Mouse (Mus musculus) kidney, postnatal 0 days (tissue): ENCODE measurements around the gene Serp2. TPM values are rescaled to one million over a fixed set of nuclear protein-coding genes. Genes with fewer than 3 reads are reported as not detected.
A peak's percentile ranks its signal among the peaks of the same experiment; 100 is the strongest.

ENCODE experiments used
- ATAC-seq: fragments of 200-750 bp; cut with Nextera tagmentation; replicated peaks from 2 replicates; pipeline ENCODE4 v1.8.0; 2017; ENCODE audit warnings: low read depth, moderate number of reproducible peaks, moderate TSS enrichment, moderate library complexity; ENCODE audit not compliant: low FRiP score
- DNase-seq: peaks from one replicate; pipeline ENCODE4 v3.0.0-alpha.2; 2016; ENCODE audit warnings: low spot score
- H3K27ac ChIP-seq: fragments of 300-500 bp; sonication (generic); 2 replicates; pipeline ENCODE4 v1.5.1; 2014; ENCODE audit warnings: mild to moderate bottlenecking
- H3K27me3 ChIP-seq: fragments of 300-500 bp; sonication (generic); 2 replicates; pipeline ENCODE4 v1.6.1; 2014; ENCODE audit warnings: low read length, mixed read lengths; ENCODE audit not compliant: insufficient read depth
- H3K36me3 ChIP-seq: fragments of 300-500 bp; sonication (generic); 2 replicates; pipeline ENCODE4 v1.6.1; 2014; ENCODE audit warnings: low read length, mixed read lengths; ENCODE audit not compliant: insufficient read depth
- H3K4me1 ChIP-seq: fragments of 300-500 bp; sonication (generic); replicated peaks from 2 replicates; pipeline ENCODE4 v1.6.1; 2014; ENCODE audit warnings: antibody characterized with exemption, low read length, mixed read lengths; ENCODE audit not compliant: insufficient read depth
- H3K4me2 ChIP-seq: fragments of 300-500 bp; sonication (generic); 2 replicates; pipeline ENCODE4 v1.6.1; 2014; ENCODE audit warnings: mild to moderate bottlenecking, low read length, moderate library complexity, mixed read lengths
- H3K4me3 ChIP-seq: fragments of 300-500 bp; sonication (generic); replicated peaks from 2 replicates; pipeline ENCODE4 v1.5.1; 2014; ENCODE audit warnings: low read depth, low read length
- H3K9ac ChIP-seq: fragments of 300-500 bp; sonication (generic); 2 replicates; pipeline ENCODE4 v1.6.1; 2014; ENCODE audit warnings: low read depth, low read length
- H3K9me3 ChIP-seq: fragments of 300-500 bp; sonication (generic); replicated peaks from 2 replicates; pipeline ENCODE4 v1.6.1; 2016; ENCODE audit warnings: low read length, inconsistent platforms, mixed read lengths
- CTCF ChIP-seq: IDR thresholded peaks from 2 replicates; pipeline ENCODE4 v1.5.1; 2016; ENCODE audit warnings: antibody characterized with exemption, low read depth, mild to moderate bottlenecking, moderate library complexity
- WGBS: fragments of 180-500 bp; shearing (Covaris S2); extraction: QIAGEN DNeasy Blood & Tissue Kit; methylation state at CpG from one replicate; pipeline ENCODE4 v1.1.7; 2014; 5-methylcytosine and 5-hydroxymethylcytosine counted together
- polyA plus RNA-seq: library from polyadenylated mRNA; unstranded; fragments of >200 nt; fragmentation: Nextera tagmentation; extraction: Ambion mirVana; gene quantifications from 2 replicates; pipeline ENCODE4 v1.2.1, GENCODE M21; 2015

Gene Serp2
- polyA plus RNA-seq, result 13.1 and 13.7 TPM in 2 replicates

- peak within 1 kb of the TSS; percentile 71; the same call in 1 of the 2 replicates for H3K27ac ChIP-seq
- no peaks in the 10 kb centered on the region for H3K9me3 ChIP-seq
- 10% methylated on average over 17 of the region's 17 CpGs for WGBS
- TF ChIP-seq CTCF, result no peak
- ATAC-seq, result peak; percentile 34
- no peaks in the 10 kb centered on the region for H3K27me3 ChIP-seq
- no peak for DNase-seq
- peak within 1 kb of the TSS; percentile 57 for H3K4me3 ChIP-seq
- H3K36me3 ChIP-seq, result no peaks in the 10 kb centered on the region
- H3K4me2 ChIP-seq, result peak within 1 kb of the TSS; percentile 95
- no peaks in the 10 kb centered on the region for H3K4me1 ChIP-seq
- H3K9ac ChIP-seq, result peak within 1 kb of the TSS; percentile 72
Observed at GRCm38 (mm10) chr14:76556852-76557208, at the start of gene Serp2. Gene Serp2, minus strand, starts transcription at chr14:76556889.

DNA sequence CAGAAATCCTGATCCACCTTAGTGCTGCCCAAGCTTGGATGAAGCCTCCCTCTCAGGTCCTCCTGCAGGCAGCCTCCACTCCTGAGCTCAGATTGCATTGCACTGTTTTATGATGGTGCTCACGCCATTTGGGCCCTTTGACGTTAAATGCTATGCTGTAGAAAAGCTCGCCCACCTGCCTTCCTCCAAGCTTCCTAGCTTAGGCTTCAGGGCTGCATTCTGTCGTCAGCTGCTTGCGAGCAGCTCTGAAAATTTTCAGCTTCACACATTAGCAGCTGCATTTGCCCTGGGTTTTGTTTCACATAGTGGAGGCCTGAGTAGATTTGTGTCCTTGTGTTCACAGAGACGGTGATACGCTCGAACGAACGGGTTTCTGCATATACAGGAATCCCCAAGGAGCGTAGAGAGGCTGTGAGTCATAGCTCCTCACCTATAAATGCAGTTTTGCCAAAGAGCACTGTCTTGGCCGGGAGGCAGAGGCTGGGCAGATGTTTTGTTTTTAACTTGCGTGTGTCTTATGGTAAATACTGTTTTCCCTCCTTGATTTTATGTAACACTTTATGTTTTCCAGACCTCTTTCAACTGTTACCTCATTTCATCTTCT lies 49.3 kb upstream of the Serp2 start:
- no peak overlapping the region for H3K9ac ChIP-seq
- H3K4me3 ChIP-seq, result no peak overlapping the region
- DNase-seq (no peak), ATAC-seq (no peak)
- H3K27ac ChIP-seq, result no peak overlapping the region
- WGBS, result 29% methylated on average over 13 of the region's 13 CpGs
- H3K4me1 ChIP-seq, result peaks cover 11% of the 10 kb centered on the region
- H3K27me3 ChIP-seq, result no peaks in the 10 kb centered on the region
- TF ChIP-seq CTCF, result no peak
- no peak overlapping the region for H3K4me2 ChIP-seq
- no peaks in the 10 kb centered on the region for H3K9me3 ChIP-seq
- no peaks in the 10 kb centered on the region for H3K36me3 ChIP-seq

DNA sequence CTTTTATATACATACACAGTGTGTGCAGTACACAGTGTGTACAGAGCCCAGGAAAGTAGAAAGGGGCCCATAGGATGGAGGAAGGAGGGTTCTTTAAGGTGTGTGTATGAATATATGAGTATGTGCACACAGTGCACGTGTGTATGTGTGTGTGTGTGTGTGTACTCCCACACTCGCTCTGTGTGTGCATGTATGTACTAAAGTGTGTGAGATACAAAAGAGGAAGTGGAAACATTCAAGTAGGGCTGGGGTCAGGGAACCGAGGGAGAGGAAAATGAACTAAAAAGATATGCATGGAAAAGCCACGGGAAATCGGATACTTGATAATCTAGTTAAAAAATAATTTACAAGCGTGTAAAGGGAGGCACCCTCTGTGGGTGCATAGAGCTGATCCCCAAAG lies 47.3 kb upstream of the Serp2 start:
- ATAC-seq (no peak), DNase-seq (no peak)
- Histone ChIP-seq H3K4me3 (no peak overlapping the region), H3K27ac (no peak overlapping the region), H3K9ac (no peak overlapping the region), H3K4me1 (peaks cover 14% of the 10 kb centered on the region), H3K36me3 (no peaks in the 10 kb centered on the region), H3K27me3 (no peaks in the 10 kb centered on the region), H3K4me2 (no peak overlapping the region), H3K9me3 (no peaks in the 10 kb centered on the region)
- 49% methylated on average over 6 of the region's 6 CpGs for WGBS
- TF ChIP-seq CTCF, result no peak

DNA sequence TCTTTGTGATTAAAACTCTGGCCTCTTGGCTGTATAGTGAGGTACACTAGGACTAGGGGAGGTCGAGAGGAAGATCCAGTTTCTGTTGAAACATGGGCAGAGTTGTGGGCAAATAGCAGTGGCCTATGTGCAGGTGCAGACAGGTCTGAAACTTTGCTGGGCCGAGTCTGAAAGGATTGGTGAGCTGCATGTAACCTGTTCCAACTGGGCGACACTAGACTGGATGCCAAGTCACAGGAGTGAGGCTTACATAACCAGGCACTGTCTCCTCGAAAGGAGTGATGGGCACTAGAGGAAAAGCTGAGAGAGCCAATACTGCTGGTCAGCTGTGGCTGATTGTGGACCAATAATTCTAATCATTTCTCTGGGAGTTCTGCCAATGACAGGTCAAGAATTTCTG lies 45.0 kb upstream of the Serp2 start:
- Histone ChIP-seq H3K4me2 (no peak overlapping the region), H3K9ac (no peak overlapping the region), H3K4me3 (no peak overlapping the region), H3K4me1 (peaks cover 24% of the 10 kb centered on the region), H3K9me3 (no peaks in the 10 kb centered on the region), H3K27ac (no peak overlapping the region), H3K27me3 (no peaks in the 10 kb centered on the region), H3K36me3 (no peaks in the 10 kb centered on the region)
- TF ChIP-seq CTCF, result no peak
- ATAC-seq, result no peak
- 86% methylated on average over 4 of the region's 4 CpGs for WGBS
- no peak for DNase-seq

- no peak for ATAC-seq
- H3K27ac ChIP-seq, result no peak overlapping the region
- DNase-seq, result no peak
Observed at GRCm38 (mm10) chr14:76600391-76600790, 43.7 kb upstream of the Serp2 start.

GRCm38 (mm10) chr14:76599706-76600105 lies 43.0 kb upstream of the Serp2 start:
- H3K27me3 ChIP-seq, result no peaks in the 10 kb centered on the region
- no peak for ATAC-seq
- no peak overlapping the region for H3K9ac ChIP-seq
- no peak for TF ChIP-seq CTCF
- H3K27ac ChIP-seq, result no peak overlapping the region
- no peaks in the 10 kb centered on the region for H3K9me3 ChIP-seq
- H3K36me3 ChIP-seq, result no peaks in the 10 kb centered on the region
- H3K4me3 ChIP-seq, result no peak overlapping the region
- WGBS, result 59% methylated on average over 4 of the region's 4 CpGs
- peaks cover 24% of the 10 kb centered on the region for H3K4me1 ChIP-seq
- H3K4me2 ChIP-seq, result no peak overlapping the region
- no peak for DNase-seq

More at GRCm38 (mm10) chr14:76600391-76600790, 43.7 kb upstream of the Serp2 start:
- no peak overlapping the region for H3K4me3 ChIP-seq
- no peaks in the 10 kb centered on the region for H3K36me3 ChIP-seq
- H3K4me2 ChIP-seq, result no peak overlapping the region
- TF ChIP-seq CTCF, result no peak
- WGBS, result 72% methylated on average over 3 of the region's 3 CpGs
- H3K9ac ChIP-seq, result no peak overlapping the region
- no peaks in the 10 kb centered on the region for H3K9me3 ChIP-seq
- no peaks in the 10 kb centered on the region for H3K27me3 ChIP-seq
- H3K4me1 ChIP-seq, result peaks cover 24% of the 10 kb centered on the region
